Mouse (Mus musculus) liver, embryonic 16.5 days (tissue): Measurements from ENCODE around the gene Sarnp. TPM values are rescaled to one million over a fixed set of nuclear protein-coding genes. Genes with fewer than 3 reads are reported as not detected.

Experiments used
- ATAC-seq: fragments of 200-750 bp; cut with Nextera tagmentation; 2 replicates; pipeline ENCODE4 v1.8.0; 2017; ENCODE audit warnings: low read depth, mild to moderate bottlenecking, moderate number of reproducible peaks, moderate library complexity
- H3K27ac ChIP-seq: fragments of 300-500 bp; sonication (generic); 2 replicates; pipeline ENCODE4 v1.5.1; 2014; ENCODE audit warnings: mild to moderate bottlenecking, low read length
- H3K27me3 ChIP-seq: fragments of 300-500 bp; sonication (generic); 2 replicates; pipeline ENCODE4 v1.6.1; 2014; ENCODE audit warnings: low read depth, low read length, mixed read lengths; ENCODE audit not compliant: control insufficient read depth, insufficient read depth
- H3K36me3 ChIP-seq: fragments of 300-500 bp; sonication (generic); 2 replicates; pipeline ENCODE4 v1.6.1; 2014; ENCODE audit warnings: mild to moderate bottlenecking; ENCODE audit not compliant: control insufficient read depth, insufficient read depth
- H3K4me1 ChIP-seq: fragments of 300-500 bp; sonication (generic); 2 replicates; pipeline ENCODE4 v1.6.1; 2014; ENCODE audit warnings: low read depth, low read length, mixed read lengths; ENCODE audit not compliant: control insufficient read depth
- H3K4me2 ChIP-seq: fragments of 300-500 bp; sonication (generic); 2 replicates; pipeline ENCODE4 v1.6.1; 2014; ENCODE audit warnings: low read depth, low read length, mixed read lengths
- H3K4me3 ChIP-seq: fragments of 300-500 bp; sonication (generic); 2 replicates; pipeline ENCODE4 v1.5.1; 2014; ENCODE audit warnings: low read depth, mild to moderate bottlenecking, low read length
- H3K9ac ChIP-seq: fragments of 300-500 bp; sonication (generic); 2 replicates; pipeline ENCODE4 v1.6.1; 2014; ENCODE audit warnings: low read depth, low read length
- H3K9me3 ChIP-seq: fragments of 300-500 bp; sonication (generic); replicated peaks from 2 replicates; pipeline ENCODE4 v1.6.1; 2016; ENCODE audit warnings: low read length; ENCODE audit not compliant: control insufficient read depth
- WGBS: fragments of 180-500 bp; shearing (Covaris S2); extraction: QIAGEN DNeasy Blood & Tissue Kit; methylation state at CpG from one replicate; pipeline ENCODE4 v1.1.7; 2014; ENCODE audit not compliant: insufficient replicate concordance; 5-methylcytosine and 5-hydroxymethylcytosine counted together
- polyA plus RNA-seq: library from polyadenylated mRNA; unstranded; fragments of >200 nt; fragmentation: Nextera tagmentation; extraction: Ambion mirVana; gene quantifications from 2 replicates; pipeline ENCODE4 v1.2.1, GENCODE M21; 2015

Sarnp gene
- polyA plus RNA-seq, 1 experiment from 2014 or later = 84.4 TPM

- Histone ChIP-seq H3K4me3 (no peak overlapping the region), H3K36me3 (no peaks in the 10 kb centered on the region; the same call in none of the 2 replicates), H3K27ac (no peak overlapping the region), H3K27me3 (no peaks in the 10 kb centered on the region), H3K9ac (no peak overlapping the region), H3K9me3 (no peaks in the 10 kb centered on the region), H3K4me1 (no peaks in the 10 kb centered on the region), H3K4me2 (no peak overlapping the region)
- WGBS = 64% methylated on average over 3 of the region's 3 CpGs
- ATAC-seq = no peak
Observed at GRCm38 (mm10) chr10:128866042-128866441, 48.9 kb downstream of the Sarnp start.

GRCm38 (mm10) chr10:128866518-128866917 lies 49.4 kb downstream of the Sarnp start:
- 71% methylated on average over 1 of the region's 1 CpGs for WGBS
- Histone ChIP-seq H3K27ac (no peak overlapping the region), H3K36me3 (no peaks in the 10 kb centered on the region; the same call in none of the 2 replicates)

GRCm38 (mm10) chr10:128870341-128870740 lies 53.2 kb downstream of the Sarnp start:
- Histone ChIP-seq H3K36me3 (peaks cover 10% of the 10 kb centered on the region), H3K9ac (no peak overlapping the region), H3K4me2 (no peak overlapping the region), H3K9me3 (no peaks in the 10 kb centered on the region), H3K27me3 (no peaks in the 10 kb centered on the region), H3K27ac (no peak overlapping the region), H3K4me3 (no peak overlapping the region), H3K4me1 (no peaks in the 10 kb centered on the region)
- no peak for ATAC-seq
- WGBS = 74% methylated on average over 3 of the region's 3 CpGs

More at GRCm38 (mm10) chr10:128866518-128866917, 49.4 kb downstream of the Sarnp start:
- Histone ChIP-seq H3K9ac (no peak overlapping the region), H3K27me3 (no peaks in the 10 kb centered on the region), H3K9me3 (no peaks in the 10 kb centered on the region), H3K4me3 (no peak overlapping the region), H3K4me1 (no peaks in the 10 kb centered on the region), H3K4me2 (no peak overlapping the region)
- ATAC-seq = no peak

- Histone ChIP-seq H3K4me1 (no peaks in the 10 kb centered on the region), H3K4me3 (no peak overlapping the region), H3K27ac (no peak overlapping the region), H3K27me3 (no peaks in the 10 kb centered on the region), H3K9me3 (no peaks in the 10 kb centered on the region), H3K36me3 (peaks cover 9% of the 10 kb centered on the region; the same call in 1 of the 2 replicates), H3K4me2 (no peak overlapping the region), H3K9ac (no peak overlapping the region)
- no peak for ATAC-seq
Observed at GRCm38 (mm10) chr10:128878291-128878690, 61.2 kb downstream of the Sarnp start.

GRCm38 (mm10) chr10:128878811-128879210 lies 61.7 kb downstream of the Sarnp start:
- peaks cover 8% of the 10 kb centered on the region; the same call in 1 of the 2 replicates for H3K36me3 ChIP-seq
- ATAC-seq = no peak
- H3K4me1 ChIP-seq = no peaks in the 10 kb centered on the region
- no peak overlapping the region for H3K4me2 ChIP-seq
- no peak overlapping the region for H3K27ac ChIP-seq
- H3K27me3 ChIP-seq = no peaks in the 10 kb centered on the region
- H3K9me3 ChIP-seq = no peaks in the 10 kb centered on the region
- no peak overlapping the region for H3K9ac ChIP-seq
- WGBS = 75% methylated on average over 2 of the region's 2 CpGs
- no peak overlapping the region for H3K4me3 ChIP-seq

- no peak overlapping the region for H3K4me2 ChIP-seq
- no peaks in the 10 kb centered on the region for H3K9me3 ChIP-seq
- no peak overlapping the region for H3K9ac ChIP-seq
- H3K27ac ChIP-seq = no peak overlapping the region
- H3K36me3 ChIP-seq = peaks cover 3% of the 10 kb centered on the region; the same call in 1 of the 2 replicates
- 78% methylated on average over 5 of the region's 5 CpGs for WGBS
- no peak for ATAC-seq
- H3K27me3 ChIP-seq = no peaks in the 10 kb centered on the region
- no peak overlapping the region for H3K4me3 ChIP-seq
- peaks cover 2% of the 10 kb centered on the region; the same call in 1 of the 2 replicates for H3K4me1 ChIP-seq
Observed at GRCm38 (mm10) chr10:128882067-128882466, 64.9 kb downstream of the Sarnp start.

GRCm38 (mm10) chr10:128888941-128889827 lies 72.1 kb downstream of the Sarnp start:
- Histone ChIP-seq H3K9me3 (no peaks in the 10 kb centered on the region), H3K4me1 (peaks cover 7% of the 10 kb centered on the region; the same call in 1 of the 2 replicates), H3K4me3 (peak overlapping the region; percentile 13; the same call in 1 of the 2 replicates), H3K4me2 (peak overlapping the region; percentile 34), H3K36me3 (no peaks in the 10 kb centered on the region), H3K27ac (no peak overlapping the region), H3K9ac (no peak overlapping the region), H3K27me3 (peaks cover 51% of the 10 kb centered on the region)
- ATAC-seq = peak; percentile 52
- WGBS = 8% methylated on average over 7 of the region's 7 CpGs

GRCm38 (mm10) chr10:128889846-128890245 lies 72.7 kb downstream of the Sarnp start:
- no peak for ATAC-seq
- no peak overlapping the region for H3K9ac ChIP-seq
- no peak overlapping the region for H3K4me3 ChIP-seq
- H3K4me1 ChIP-seq = peaks cover 7% of the 10 kb centered on the region; the same call in 1 of the 2 replicates
- H3K36me3 ChIP-seq = no peaks in the 10 kb centered on the region
- H3K27ac ChIP-seq = no peak overlapping the region
- WGBS = 40% methylated on average over 1 of the region's 2 CpGs
- H3K27me3 ChIP-seq = peaks cover 57% of the 10 kb centered on the region
- H3K9me3 ChIP-seq = no peaks in the 10 kb centered on the region
- H3K4me2 ChIP-seq = no peak overlapping the region
